20 mouse cellular contexts compared by ENCODE assay signal in the genomic region with DNA sequence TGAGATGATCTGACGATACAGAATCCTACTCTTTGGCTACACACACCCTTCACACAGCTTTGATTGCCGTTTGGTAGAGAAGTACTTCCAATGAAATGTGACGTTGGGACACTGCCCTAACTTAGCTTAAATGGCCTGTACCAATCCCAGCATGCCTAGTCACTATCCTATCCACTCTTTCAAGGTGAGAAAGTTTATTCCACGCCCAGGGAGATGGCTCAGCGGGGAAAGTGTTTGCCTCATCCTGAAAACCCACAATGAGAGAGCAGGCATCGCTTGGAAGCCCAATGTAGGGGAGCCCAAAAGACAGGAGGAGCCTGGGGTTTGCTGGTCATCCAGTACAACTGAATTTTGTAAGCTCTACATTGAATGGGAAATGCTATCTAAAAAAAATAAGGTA. TPM values are rescaled to one million over a fixed set of nuclear protein-coding genes. Genes with fewer than 3 reads are reported as not detected.
"Had no signal": no experiment of that assay in that cellular context is flagged by ENCODE, and none has a peak within 500 bp of the region (broad histone marks: within the 10 kb centered on the region; RNA-seq: fewer than 3 reads in every experiment).

No protein-coding gene starts in this region.

- H3K4me3 ChIP-seq: midbrain, embryonic 10.5 days; midbrain, embryonic 13.5 days; myocyte; neural tube, embryonic 13.5 days; neural tube, embryonic 15.5 days had no signal

- ATAC-seq: midbrain, embryonic 13.5 days; midbrain, embryonic 16.5 days had no signal

- H3K27me3 ChIP-seq: midbrain, embryonic 13.5 days; neural tube, embryonic 15.5 days had no signal

- DNase-seq: lung, adult 18-20 months; lung, embryonic 14.5 days; lung, postnatal 10 days; lung, postnatal 4 days; retina, postnatal 1 day; right cerebral cortex, adult 18-20 months; right cerebral cortex, postnatal 25 days; right cerebral cortex, postnatal 4 days; spleen, adult 18-20 months; thymus, adult 18-20 months; thymus, postnatal 14 days; thymus, postnatal 36 days had no signal

- H3K36me3 ChIP-seq: midbrain, embryonic 10.5 days; midbrain, embryonic 13.5 days; neural tube, embryonic 13.5 days; neural tube, embryonic 15.5 days had no signal

- H3K4me1 ChIP-seq: midbrain, embryonic 13.5 days; neural tube, embryonic 13.5 days; neural tube, embryonic 15.5 days had no signal

- H3K27ac ChIP-seq: midbrain, embryonic 10.5 days; midbrain, embryonic 13.5 days; neural tube, embryonic 13.5 days; neural tube, embryonic 15.5 days had no signal

- H3K9ac ChIP-seq: lung, embryonic 14.5 days; midbrain, embryonic 13.5 days; neural tube, embryonic 13.5 days; neural tube, embryonic 15.5 days had no signal

- H3K4me2 ChIP-seq: lung, embryonic 14.5 days; midbrain, embryonic 13.5 days; neural tube, embryonic 13.5 days; neural tube, embryonic 15.5 days had no signal

- H3K9me3 ChIP-seq: midbrain, embryonic 13.5 days; neural tube, embryonic 13.5 days; neural tube, embryonic 15.5 days had no signal

RNA-seq across cellular contexts. Expression of a gene that starts 4.8 kb away (rescaled TPM):
- total RNA-seq: megakaryocyte, adult 5-6 weeks; megakaryocyte-erythroid progenitor cell, adult 5-6 weeks had no signal
